Mouse (Mus musculus): ENCODE data around the gene Olfr983.

Olfr983 gene

GRCm38 (mm10) chr9:40093495-40093894 lies at the start of gene Olfr983:
Olfr983 (minus strand) TSS chr9:40093595.
- Histone ChIP-seq H3K27me3 (ENCODE audit: control insufficient read depth, insufficient read depth, low read length, poor library complexity, severe bottlenecking) (no peaks in the 10 kb centered on the region), H3K36me3 (ENCODE audit: control insufficient read depth, insufficient read depth, low read length, poor library complexity, severe bottlenecking) (no peaks in the 10 kb centered on the region)
- no peak for DNase-seq (ENCODE audit: low read depth, low spot score)

- no peak for DNase-seq (ENCODE audit: low read depth, low spot score)
- Histone ChIP-seq H3K27me3 (ENCODE audit: control insufficient read depth, insufficient read depth, low read length, poor library complexity, severe bottlenecking) (no peaks in the 10 kb centered on the region), H3K36me3 (ENCODE audit: control insufficient read depth, insufficient read depth, low read length, poor library complexity, severe bottlenecking) (no peaks in the 10 kb centered on the region)
Measured at GRCm38 (mm10) chr9:40141544-40141943, 48.1 kb upstream of the Olfr983 start.

GRCm38 (mm10) chr9:40139484-40139883 lies 46.1 kb upstream of the Olfr983 start:
- no peaks in the 10 kb centered on the region for H3K27me3 ChIP-seq (ENCODE audit: control insufficient read depth, insufficient read depth, low read length, poor library complexity, severe bottlenecking)
- DNase-seq (ENCODE audit: low read depth, low spot score), result no peak

GRCm38 (mm10) chr9:40136987-40137688 lies 43.7 kb upstream of the Olfr983 start:
- no peaks in the 10 kb centered on the region for H3K36me3 ChIP-seq (ENCODE audit: control insufficient read depth, insufficient read depth, low read length, poor library complexity, severe bottlenecking)
- H3K27me3 ChIP-seq (ENCODE audit: control insufficient read depth, insufficient read depth, low read length, poor library complexity, severe bottlenecking), result no peaks in the 10 kb centered on the region
- DNase-seq (ENCODE audit: low read depth, low spot score), result no peak

More at GRCm38 (mm10) chr9:40139484-40139883, 46.1 kb upstream of the Olfr983 start:
- no peaks in the 10 kb centered on the region for H3K36me3 ChIP-seq (ENCODE audit: control insufficient read depth, insufficient read depth, low read length, poor library complexity, severe bottlenecking)

- Histone ChIP-seq H3K36me3 (ENCODE audit: control insufficient read depth, insufficient read depth, low read length, poor library complexity, severe bottlenecking) (no peaks in the 10 kb centered on the region), H3K27me3 (ENCODE audit: control insufficient read depth, insufficient read depth, low read length, poor library complexity, severe bottlenecking) (no peaks in the 10 kb centered on the region)
- DNase-seq (ENCODE audit: low read depth, low spot score), result no peak
Measured at GRCm38 (mm10) chr9:40130556-40130955, 37.2 kb upstream of the Olfr983 start.

- Histone ChIP-seq H3K27me3 (ENCODE audit: control insufficient read depth, insufficient read depth, low read length, poor library complexity, severe bottlenecking) (no peaks in the 10 kb centered on the region), H3K36me3 (ENCODE audit: control insufficient read depth, insufficient read depth, low read length, poor library complexity, severe bottlenecking) (no peaks in the 10 kb centered on the region)
- no peak for DNase-seq (ENCODE audit: low read depth, low spot score)
Measured at GRCm38 (mm10) chr9:40130084-40130483, 36.7 kb upstream of the Olfr983 start, which contains the start of gene Olfr985. Olfr985 (minus strand) TSS chr9:40130184.

- H3K36me3 ChIP-seq (ENCODE audit: control insufficient read depth, insufficient read depth, low read length, poor library complexity, severe bottlenecking), result no peaks in the 10 kb centered on the region
- no peaks in the 10 kb centered on the region for H3K27me3 ChIP-seq (ENCODE audit: control insufficient read depth, insufficient read depth, low read length, poor library complexity, severe bottlenecking)
- DNase-seq (ENCODE audit: low read depth, low spot score), result no peak
Measured at GRCm38 (mm10) chr9:40117287-40117659, 23.9 kb upstream of the Olfr983 start.

GRCm38 (mm10) chr9:40116645-40117286 lies 23.4 kb upstream of the Olfr983 start:
- no peaks in the 10 kb centered on the region for H3K27me3 ChIP-seq (ENCODE audit: control insufficient read depth, insufficient read depth, low read length, poor library complexity, severe bottlenecking)
- no peak for DNase-seq (ENCODE audit: low read depth, low spot score)
- H3K36me3 ChIP-seq (ENCODE audit: control insufficient read depth, insufficient read depth, low read length, poor library complexity, severe bottlenecking), result no peaks in the 10 kb centered on the region

- H3K36me3 ChIP-seq (ENCODE audit: control insufficient read depth, insufficient read depth, low read length, poor library complexity, severe bottlenecking), result no peaks in the 10 kb centered on the region
- H3K27me3 ChIP-seq (ENCODE audit: control insufficient read depth, insufficient read depth, low read length, poor library complexity, severe bottlenecking), result no peaks in the 10 kb centered on the region
- no peak for DNase-seq (ENCODE audit: low read depth, low spot score)
Measured at GRCm38 (mm10) chr9:40114106-40114505, 20.7 kb upstream of the Olfr983 start, which contains the start of gene Olfr984. Olfr984 (minus strand) TSS chr9:40114206.

- no peak for DNase-seq (ENCODE audit: low read depth, low spot score)
- Histone ChIP-seq H3K36me3 (ENCODE audit: control insufficient read depth, insufficient read depth, low read length, poor library complexity, severe bottlenecking) (no peaks in the 10 kb centered on the region), H3K27me3 (ENCODE audit: control insufficient read depth, insufficient read depth, low read length, poor library complexity, severe bottlenecking) (no peaks in the 10 kb centered on the region)
Measured at GRCm38 (mm10) chr9:40094769-40095168, 1.4 kb upstream of the Olfr983 start.

- no peaks in the 10 kb centered on the region for H3K36me3 ChIP-seq (ENCODE audit: control insufficient read depth, insufficient read depth, low read length, poor library complexity, severe bottlenecking)
- no peak for DNase-seq (ENCODE audit: low read depth, low spot score)
- H3K27me3 ChIP-seq (ENCODE audit: control insufficient read depth, insufficient read depth, low read length, poor library complexity, severe bottlenecking), result no peaks in the 10 kb centered on the region
Measured at GRCm38 (mm10) chr9:40073529-40073928, 19.9 kb downstream of the Olfr983 start, which contains the start of gene Olfr982. Olfr982 (plus strand) TSS chr9:40073829.

- Histone ChIP-seq H3K36me3 (ENCODE audit: control insufficient read depth, insufficient read depth, low read length, poor library complexity, severe bottlenecking) (no peaks in the 10 kb centered on the region), H3K27me3 (ENCODE audit: control insufficient read depth, insufficient read depth, low read length, poor library complexity, severe bottlenecking) (no peaks in the 10 kb centered on the region)
- no peak for DNase-seq (ENCODE audit: low read depth, low spot score)
Measured at GRCm38 (mm10) chr9:40050138-40050537, 43.3 kb downstream of the Olfr983 start.
